Mouse (Mus musculus) kidney, adult 2 months (tissue): ENCODE measurements at regions not wholly inside any gene's neighbourhood (a gene's known extent, or its start where the extent isn't known, plus 50 kb on each side); places are given as distances from the start of the nearest gene placed in this dataset.
A peak's percentile ranks its signal among the peaks of the same experiment; 100 is the strongest.

Experiments
- DNase-seq: peaks from one replicate; pipeline ENCODE4 v3.0.0; 2021
- H3K27ac ChIP-seq: fragments of 200-500 bp; 2 replicates; pipeline ENCODE4 v1.5.1; 2012; ENCODE audit warnings: low read depth, low read length, control low read depth, inconsistent platforms; ENCODE audit not compliant: insufficient read depth
- H3K27me3 ChIP-seq: fragments of 200-500 bp; replicated peaks from 2 replicates; pipeline ENCODE4 v1.6.1; 2012; ENCODE audit warnings: mild to moderate bottlenecking, moderate library complexity, low read length, inconsistent platforms; ENCODE audit not compliant: control insufficient read depth, insufficient read depth
- H3K36me3 ChIP-seq: fragments of 200-500 bp; 2 replicates; pipeline ENCODE4 v1.6.1; 2012; ENCODE audit warnings: mild to moderate bottlenecking, moderate library complexity, low read length, inconsistent platforms; ENCODE audit not compliant: control insufficient read depth, insufficient read depth
- H3K4me1 ChIP-seq: fragments of 200-500 bp; 2 replicates; pipeline ENCODE4 v1.6.1; 2011; ENCODE audit warnings: low read length; ENCODE audit not compliant: control insufficient read depth, insufficient read depth
- H3K4me3 ChIP-seq: fragments of 200-500 bp; 2 replicates; pipeline ENCODE4 v1.5.1; 2011; ENCODE audit warnings: mild to moderate bottlenecking, low read depth, low read length, control low read depth; ENCODE audit not compliant: insufficient read depth
- CTCF ChIP-seq: fragments of 200-500 bp; conservative IDR thresholded peaks from 2 replicates; pipeline ENCODE4 v1.5.1; 2011; ENCODE audit warnings: low read depth, mild to moderate bottlenecking, control low read depth, low read length, moderate library complexity, mixed read lengths; ENCODE audit not compliant: insufficient read depth, insufficient read length
- POLR2A ChIP-seq: fragments of 200-500 bp; IDR thresholded peaks from one replicate; pipeline ENCODE4 v1.6.1; 2011; ENCODE audit warnings: low read depth, low read length, control low read depth
- WGBS: fragments of 180-500 bp; shearing (Covaris S2); methylation state at CpG from one replicate; pipeline ENCODE4 v1.1.7; 2018; 5-methylcytosine and 5-hydroxymethylcytosine counted together

- no peak overlapping the region for H3K4me3 ChIP-seq
- H3K36me3 ChIP-seq = no peaks in the 10 kb centered on the region
- peak overlapping the region; percentile 70 for H3K27ac ChIP-seq
- no peaks in the 10 kb centered on the region for H3K27me3 ChIP-seq
- peak; percentile 74 for DNase-seq
- TF ChIP-seq CTCF (no peak), POLR2A (no peak)
- H3K4me1 ChIP-seq = peaks cover 22% of the 10 kb centered on the region
- 5% methylated on average over 2 of the region's 2 CpGs for WGBS
Observed at GRCm38 (mm10) chr2:11377213-11377612, 176.7 kb downstream of the Pfkfb3 start.

GRCm38 (mm10) chr2:11375726-11376454 is 178.0 kb downstream of the Pfkfb3 start:
- WGBS = 44% methylated on average over 10 of the region's 10 CpGs
- Histone ChIP-seq H3K36me3 (no peaks in the 10 kb centered on the region), H3K4me3 (no peak overlapping the region), H3K27me3 (no peaks in the 10 kb centered on the region), H3K4me1 (peaks cover 22% of the 10 kb centered on the region), H3K27ac (peak overlapping the region; percentile 94)
- no peak for TF ChIP-seq POLR2A
- no peak for TF ChIP-seq CTCF
- peak; percentile 69 for DNase-seq

GRCm38 (mm10) chr2:11375092-11375491 is 178.8 kb downstream of the Pfkfb3 start:
- peak overlapping the region; percentile 77; the same call in 1 of the 2 replicates for H3K27ac ChIP-seq
- H3K4me3 ChIP-seq = no peak overlapping the region

GRCm38 (mm10) chr2:11370273-11370672 is 183.6 kb downstream of the Pfkfb3 start:
- TF ChIP-seq CTCF (no peak), POLR2A (no peak)
- H3K36me3 ChIP-seq = no peaks in the 10 kb centered on the region
- no peak overlapping the region for H3K27ac ChIP-seq
- H3K4me1 ChIP-seq = peaks cover 2% of the 10 kb centered on the region; the same call in 1 of the 2 replicates
- no peak for DNase-seq
- H3K27me3 ChIP-seq = no peaks in the 10 kb centered on the region
- no peak overlapping the region for H3K4me3 ChIP-seq

More at GRCm38 (mm10) chr2:11375092-11375491, 178.8 kb downstream of the Pfkfb3 start:
- Histone ChIP-seq H3K27me3 (no peaks in the 10 kb centered on the region), H3K4me1 (peaks cover 22% of the 10 kb centered on the region), H3K36me3 (no peaks in the 10 kb centered on the region)
- peak; percentile 88 for DNase-seq
- TF ChIP-seq POLR2A (no peak), CTCF (no peak)
- WGBS = 28% methylated on average over 6 of the region's 6 CpGs

GRCm38 (mm10) chr2:11367319-11367718 is 186.6 kb downstream of the Pfkfb3 start:
- Histone ChIP-seq H3K27me3 (no peaks in the 10 kb centered on the region), H3K36me3 (no peaks in the 10 kb centered on the region), H3K27ac (no peak overlapping the region), H3K4me3 (no peak overlapping the region), H3K4me1 (no peaks in the 10 kb centered on the region)
- no peak for TF ChIP-seq POLR2A
- WGBS = 62% methylated on average over 2 of the region's 2 CpGs
- DNase-seq = peak; percentile 27

- TF ChIP-seq POLR2A (no peak), CTCF (no peak)
- Histone ChIP-seq H3K36me3 (no peaks in the 10 kb centered on the region), H3K27ac (no peak overlapping the region), H3K4me1 (no peaks in the 10 kb centered on the region), H3K27me3 (no peaks in the 10 kb centered on the region), H3K4me3 (no peak overlapping the region)
- WGBS = 82% methylated on average over 3 of the region's 3 CpGs
- DNase-seq = no peak
Observed at GRCm38 (mm10) chr2:11365815-11366214, 188.1 kb downstream of the Pfkfb3 start.

GRCm38 (mm10) chr2:11365371-11365770 is 188.5 kb downstream of the Pfkfb3 start:
- H3K27ac ChIP-seq = no peak overlapping the region
- DNase-seq = no peak
- 65% methylated on average over 4 of the region's 4 CpGs for WGBS

More at GRCm38 (mm10) chr2:11365371-11365770, 188.5 kb downstream of the Pfkfb3 start:
- Histone ChIP-seq H3K36me3 (no peaks in the 10 kb centered on the region), H3K4me3 (no peak overlapping the region), H3K27me3 (no peaks in the 10 kb centered on the region), H3K4me1 (no peaks in the 10 kb centered on the region)
- TF ChIP-seq POLR2A (no peak), CTCF (no peak)
